Mouse (Mus musculus) cerebellum, adult 2 months (tissue): Measurements from ENCODE around the gene Ceacam5. TPM values are rescaled to one million over a fixed set of nuclear protein-coding genes. Genes with fewer than 3 reads are reported as not detected.

ENCODE experiments used
- DNase-seq, 2 experiments: peaks; one replicate each; pipeline ENCODE4 v3.0.0; 2021
- H3K27ac ChIP-seq: fragments of 200-500 bp; 2 replicates; pipeline ENCODE4 v1.5.1; 2012; ENCODE audit warnings: low read length, control low read depth, inconsistent platforms; ENCODE audit not compliant: insufficient read depth
- H3K27me3 ChIP-seq: fragments of 200-500 bp; 2 replicates; pipeline ENCODE4 v1.6.1; 2012; ENCODE audit warnings: inconsistent platforms, mild to moderate bottlenecking, low read length, moderate library complexity; ENCODE audit not compliant: control insufficient read depth, insufficient read depth
- H3K4me1 ChIP-seq: fragments of 200-500 bp; 2 replicates; pipeline ENCODE4 v1.6.1; 2011; ENCODE audit warnings: low read length; ENCODE audit not compliant: control insufficient read depth, insufficient read depth
- H3K4me3 ChIP-seq: fragments of 200-500 bp; replicated peaks from 2 replicates; pipeline ENCODE3; 2011; ENCODE audit warnings: mild to moderate bottlenecking, low read depth, low read length, control low read depth; ENCODE audit not compliant: insufficient read depth
- CTCF ChIP-seq: fragments of 200-500 bp; IDR thresholded peaks from 2 replicates; pipeline ENCODE4 v1.5.1; 2011; ENCODE audit warnings: low read depth, mild to moderate bottlenecking, control low read depth, low read length, moderate library complexity, borderline replicate concordance; ENCODE audit not compliant: insufficient read depth
- WGBS: fragments of 180-500 bp; shearing (Covaris S2); methylation state at CpG from one replicate; pipeline ENCODE4 v1.1.7; 2018; 5-methylcytosine and 5-hydroxymethylcytosine counted together
- polyA plus RNA-seq: library from polyadenylated mRNA; depleted of rRNA; stranded (reverse); fragments of >200 nt; gene quantifications from 2 replicates; pipeline ENCODE4 v1.2.3, GENCODE M21; 2012; rRNA removed

Gene Ceacam5
- polyA plus RNA-seq: not detected in 2 replicates

DNA sequence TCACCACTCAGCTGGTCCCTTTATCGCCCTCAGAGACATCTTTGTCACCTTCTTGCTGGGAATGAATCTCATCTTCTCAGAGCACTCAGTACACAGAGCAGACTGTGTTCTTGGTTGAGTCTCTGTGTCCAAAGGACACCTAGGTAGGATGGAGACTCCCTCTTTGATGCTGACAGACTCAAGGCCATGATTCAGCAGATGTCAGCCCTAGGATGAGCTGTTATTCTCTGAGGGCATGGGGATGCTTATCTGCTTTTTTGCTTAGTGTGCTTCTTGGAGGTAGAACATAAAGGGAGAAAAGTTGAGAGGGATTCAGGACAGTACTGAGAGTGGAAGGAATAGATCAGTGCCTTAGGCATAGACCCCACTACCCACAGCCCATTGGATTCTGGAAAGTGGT is at the start of gene Ceacam5:
TSS of gene Ceacam5 (plus strand) at position 301 of the 400 bp plus-strand sequence.
- Histone ChIP-seq H3K27ac (no peak within 1 kb of the TSS), H3K4me1 (no peaks in the 10 kb centered on the region), H3K27me3 (no peaks in the 10 kb centered on the region), H3K4me3 (no peak within 1 kb of the TSS)
- WGBS: 38% methylated on average over 1 of the region's 1 CpGs
- no peak for TF ChIP-seq CTCF
- DNase-seq: no peak

Other genes starting within 250 kb of the Ceacam5 start
- gene Ceacam14, start 99.4 kb downstream of the Ceacam5 start, polyA plus RNA-seq: not detected in 2 replicates
- 0.03 TPM in 1 of 2 replicates, not detected in the other for gene Gm5155, start 158.5 kb downstream of the Ceacam5 start, polyA plus RNA-seq